Mouse (Mus musculus): ENCODE measurements at regions not wholly inside any gene's neighbourhood (a gene's known extent, or its start where the extent isn't known, plus 50 kb on each side); places are given as distances from the start of the nearest gene placed in this dataset.

GRCm38 (mm10) chr1:113395267-113395824 lies 1530.6 kb upstream of the Dsel start:
- no peak for TF ChIP-seq POLR2A (IDR thresholded peaks at IDR 0.05; ENCODE audit: extremely low read depth, insufficient read depth, low read length)
- no peak for TF ChIP-seq CTCF (IDR thresholded peaks at IDR 0.05; ENCODE audit: extremely low read depth, insufficient read depth, low read length)
